Mouse (Mus musculus): ENCODE measurements around the gene Gm11213.

GRCm38 (mm10) chr4:63572621-63573020 lies 32.4 kb downstream of the Gm11213 start:
- TF ChIP-seq CTCF (IDR thresholded peaks at IDR 0.05; ENCODE audit: low read depth): no peak
- TF ChIP-seq EP300 (IDR thresholded peaks at IDR 0.05; ENCODE audit: low read depth): no peak
